Mouse (Mus musculus): ENCODE measurements around the gene Ispd. TPM values are rescaled to one million over a fixed set of nuclear protein-coding genes. Genes with fewer than 3 reads are reported as not detected.

Ispd gene
- 5.2 TPM for polyA plus RNA-seq (2014; fragmentation: Illumina TruSeq; extraction: RNeasy Lipid Tissue Mini Kit (QIAGEN cat#74804); ENCODE audit: low read depth, low replicate concordance)

GRCm38 (mm10) chr12:36381441-36382340 lies at the start of gene Ispd, which contains the start of gene D630036H23Rik:
Gene Ispd (plus strand): TSS chr12:36381450.
Gene D630036H23Rik (minus strand): TSS chr12:36382181.

Other genes with a start within 250 kb of the Ispd start
- gene Ankmy2, start 224.3 kb upstream of the Ispd start, polyA plus RNA-seq (2014; fragmentation: Illumina TruSeq; extraction: RNeasy Lipid Tissue Mini Kit (QIAGEN cat#74804); ENCODE audit: low read depth, low replicate concordance), result 9.6 TPM
- gene Bzw2, start 223.4 kb upstream of the Ispd start, polyA plus RNA-seq (2014; fragmentation: Illumina TruSeq; extraction: RNeasy Lipid Tissue Mini Kit (QIAGEN cat#74804); ENCODE audit: low read depth, low replicate concordance), result 7.5 TPM
- gene Lrrc72, start 128.1 kb upstream of the Ispd start, polyA plus RNA-seq (2014; fragmentation: Illumina TruSeq; extraction: RNeasy Lipid Tissue Mini Kit (QIAGEN cat#74804); ENCODE audit: low read depth, low replicate concordance), result not detected
- gene Sostdc1, start 67.3 kb upstream of the Ispd start, polyA plus RNA-seq (2014; fragmentation: Illumina TruSeq; extraction: RNeasy Lipid Tissue Mini Kit (QIAGEN cat#74804); ENCODE audit: low read depth, low replicate concordance), result not detected
- not detected for gene D630036H23Rik, start 731 bp downstream of the Ispd start, polyA plus RNA-seq (2014; fragmentation: Illumina TruSeq; extraction: RNeasy Lipid Tissue Mini Kit (QIAGEN cat#74804); ENCODE audit: low read depth, low replicate concordance)